Mouse (Mus musculus): ENCODE measurements around the gene Abcg1.

The Abcg1 gene

DNA sequence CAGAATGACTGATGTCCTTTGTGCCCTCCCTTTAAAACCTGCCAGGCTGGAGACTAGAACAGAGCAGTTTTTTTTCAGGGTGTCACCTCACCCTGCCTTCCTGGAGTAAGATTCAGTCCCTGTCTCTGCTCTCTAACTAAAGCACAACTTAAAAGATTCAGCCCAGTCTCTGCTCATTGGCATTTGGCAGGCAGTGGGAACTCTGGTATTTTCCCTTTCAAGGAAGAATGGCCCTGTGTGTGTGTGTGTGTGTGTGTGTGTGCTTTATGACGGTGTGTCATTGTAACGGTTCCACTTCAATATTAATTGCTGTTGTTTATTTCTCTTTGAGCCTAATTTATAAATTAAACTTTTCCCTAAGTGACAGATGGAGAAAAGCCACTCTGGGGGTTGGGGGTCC lies 14.7 kb upstream of the Abcg1 start:
- no peak for DNase-seq

DNA sequence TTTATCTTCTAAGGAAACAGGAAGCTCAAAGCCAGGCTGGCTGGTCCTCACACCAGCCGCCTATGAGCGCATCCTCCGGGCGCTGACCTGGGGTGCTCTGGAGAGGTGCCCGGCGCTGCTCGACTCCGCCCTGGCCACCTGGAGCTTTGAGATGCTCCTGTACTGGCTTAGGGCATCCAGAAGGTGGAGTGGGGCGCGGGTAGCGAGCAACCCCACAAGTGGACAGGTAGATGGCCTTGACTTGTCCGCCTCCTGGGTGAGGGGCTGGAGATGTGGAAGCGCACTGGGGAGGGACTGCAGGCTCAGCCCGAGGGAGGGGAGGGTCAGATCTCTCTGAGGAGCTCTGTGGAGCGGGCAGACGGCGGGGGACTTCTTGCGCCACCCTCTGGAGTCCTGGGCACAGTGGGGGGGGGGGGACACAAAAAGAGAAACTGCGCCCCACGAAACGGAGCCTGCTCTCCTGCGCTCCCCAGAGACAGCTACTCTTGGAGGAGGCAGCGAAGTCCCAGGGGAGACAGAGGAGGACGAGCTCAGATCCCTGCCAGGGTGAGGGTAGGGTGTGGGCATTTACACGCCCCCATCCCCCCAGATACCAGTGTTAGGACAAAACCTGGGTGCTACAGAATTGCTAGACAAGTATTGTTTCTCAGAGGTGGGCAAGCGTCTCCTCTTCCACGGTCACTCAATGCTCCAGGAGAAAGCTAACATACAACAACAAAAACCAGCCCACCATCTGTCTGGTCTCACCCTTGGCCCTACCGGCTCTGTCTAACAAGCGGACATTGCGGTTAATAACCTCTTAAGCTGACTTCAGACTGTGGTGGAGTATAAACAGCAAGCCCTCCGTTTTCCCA lies 643 bp downstream of the Abcg1 start:
- DNase-seq = no peak

DNA sequence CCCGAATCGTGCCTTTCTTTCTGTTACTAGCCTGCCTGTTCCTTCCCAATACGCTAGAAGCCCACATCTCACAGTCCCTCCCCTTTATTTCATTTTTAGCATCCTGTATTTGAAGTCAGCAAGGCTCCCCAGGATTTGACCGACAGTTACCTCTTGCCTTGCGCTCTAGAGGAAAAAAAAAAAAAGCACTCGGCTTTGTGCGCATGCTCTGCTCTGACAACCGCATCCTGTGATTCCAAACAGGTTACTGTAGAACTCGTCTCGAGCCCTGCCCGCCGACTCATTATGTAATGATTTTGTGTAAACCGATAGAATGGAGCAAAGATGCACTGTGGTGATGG lies 1.2 kb downstream of the Abcg1 start:
- peak; percentile 51 to 66 for DNase-seq

DNA sequence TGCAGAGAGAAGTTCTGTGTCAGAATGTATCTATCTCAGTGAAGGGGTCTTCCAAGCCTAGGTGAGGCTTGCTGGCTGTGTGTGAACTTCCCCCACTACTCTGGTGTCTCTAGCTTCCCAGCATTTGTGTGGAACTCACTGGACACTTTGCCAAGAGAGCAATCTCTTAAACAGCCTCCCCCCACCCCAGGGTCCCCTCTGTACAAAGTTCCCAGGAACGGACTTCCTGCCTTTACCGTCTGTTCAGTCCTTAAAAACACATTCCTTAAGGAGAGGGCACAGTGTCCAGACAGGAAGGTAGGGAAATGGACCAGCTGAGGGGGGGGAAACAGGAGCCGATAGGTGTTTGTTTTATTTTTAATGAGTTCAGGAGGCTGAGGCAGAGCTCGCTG lies 2.7 kb downstream of the Abcg1 start:
- no peak for DNase-seq

DNA sequence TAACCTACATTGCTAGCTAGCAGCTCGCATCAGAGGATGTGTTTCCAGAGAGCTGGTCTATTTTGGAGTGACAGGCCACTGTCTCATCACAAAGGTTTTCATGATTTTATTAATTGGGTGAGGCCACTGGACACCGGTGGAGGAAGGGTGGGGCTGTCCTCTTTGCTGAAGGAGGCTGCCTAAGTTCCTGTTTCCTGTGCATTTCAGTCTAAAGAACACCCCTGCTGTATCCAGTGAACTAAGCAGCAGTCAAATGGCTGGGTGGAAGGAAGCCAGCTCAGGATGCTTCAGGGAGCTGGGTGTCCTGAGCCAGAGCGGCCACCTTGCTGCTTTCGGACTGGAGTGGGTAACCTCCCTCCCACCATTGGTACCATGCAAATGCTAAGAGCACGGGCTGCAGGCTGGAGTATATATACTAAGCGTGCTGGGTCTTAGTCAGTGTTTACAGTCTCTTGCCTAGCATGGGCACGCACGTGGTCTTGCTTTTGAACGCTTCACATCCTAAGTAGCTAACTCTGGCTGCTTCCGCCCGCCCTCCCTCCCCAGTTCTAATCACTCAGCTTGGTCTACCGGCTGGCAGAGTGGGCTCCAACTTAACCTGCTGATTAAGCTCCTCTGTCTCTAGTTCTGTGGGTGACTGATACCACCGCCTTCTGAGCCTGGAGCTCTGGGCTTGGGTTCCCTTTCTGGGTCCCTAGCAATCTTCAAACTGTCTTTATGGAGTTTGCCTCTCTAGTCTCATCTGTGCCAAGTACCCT lies 3.3 kb downstream of the Abcg1 start:
- DNase-seq = peak in 1 of 2 experiments; percentile 61

- no peak for DNase-seq
Measured at GRCm38 (mm10) chr17:31061346-31062095, 4.0 kb downstream of the Abcg1 start.

DNA sequence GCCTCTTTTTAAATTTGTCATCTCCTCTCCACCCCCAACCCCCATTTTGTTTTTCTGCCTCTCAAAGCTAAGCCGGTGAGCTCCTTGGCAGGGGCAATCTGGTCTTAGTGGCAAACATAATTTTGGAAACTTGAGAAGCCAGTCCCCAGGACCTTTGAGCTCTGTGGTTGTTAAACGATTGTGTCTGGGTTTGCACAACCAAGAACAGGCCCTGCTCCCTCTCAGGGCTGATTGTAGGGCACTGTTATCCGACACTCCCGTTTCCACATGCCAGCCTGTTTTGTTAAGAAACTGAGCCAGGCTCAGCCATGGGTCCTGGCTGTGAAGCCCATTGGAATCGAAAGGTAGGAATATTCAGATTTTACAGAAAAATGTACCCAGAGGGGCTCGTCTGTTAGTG lies 8.6 kb downstream of the Abcg1 start:
- DNase-seq = no peak

GRCm38 (mm10) chr17:31067051-31067450 lies 9.6 kb downstream of the Abcg1 start:
- DNase-seq = no peak

DNA sequence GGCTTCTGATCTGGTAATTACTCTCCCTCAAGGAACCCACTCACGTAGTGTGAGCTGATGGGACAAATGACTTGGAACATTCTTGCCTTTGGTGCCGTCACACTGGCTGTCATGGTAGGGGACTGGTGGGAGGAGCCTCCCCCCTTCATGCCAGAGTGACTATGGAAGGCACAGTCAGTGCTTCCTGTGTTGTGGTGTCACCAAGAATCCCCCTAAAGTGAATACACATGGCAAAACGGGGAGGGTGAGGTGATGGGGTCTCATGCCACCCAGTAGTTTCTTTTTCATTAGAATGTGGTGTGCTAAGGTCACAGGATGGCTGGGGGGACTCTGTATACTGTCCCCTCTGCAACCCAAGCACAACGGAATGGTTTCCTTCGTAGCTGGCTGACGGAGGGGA lies 11.6 kb downstream of the Abcg1 start:
- DNase-seq = no peak

DNA sequence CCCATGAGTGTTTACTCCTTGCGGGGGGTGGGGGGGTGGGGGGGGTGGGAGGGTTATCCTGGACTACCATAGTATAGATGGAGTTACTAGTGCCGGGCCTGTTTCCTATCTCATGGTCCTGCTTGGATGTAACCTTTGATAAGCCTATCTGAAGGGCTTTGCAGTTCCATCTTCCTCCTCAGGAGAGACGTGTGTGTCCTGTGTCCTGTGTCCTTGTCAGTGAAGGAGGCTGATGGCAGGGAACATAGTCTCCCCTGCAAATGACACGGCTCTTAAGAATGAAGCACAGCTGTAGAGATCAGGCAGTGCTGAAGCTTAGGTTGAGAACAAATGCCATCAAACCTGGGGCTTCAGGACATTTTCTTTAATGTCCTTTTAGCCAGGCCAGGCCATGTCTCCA lies 12.4 kb downstream of the Abcg1 start:
- no peak for DNase-seq

GRCm38 (mm10) chr17:31070403-31071185 lies 13.1 kb downstream of the Abcg1 start:
- no peak for DNase-seq

GRCm38 (mm10) chr17:31071421-31072301 lies 14.2 kb downstream of the Abcg1 start:
- no peak for DNase-seq

- no peak for DNase-seq
Measured at GRCm38 (mm10) chr17:31072872-31073271, 15.4 kb downstream of the Abcg1 start.

DNA sequence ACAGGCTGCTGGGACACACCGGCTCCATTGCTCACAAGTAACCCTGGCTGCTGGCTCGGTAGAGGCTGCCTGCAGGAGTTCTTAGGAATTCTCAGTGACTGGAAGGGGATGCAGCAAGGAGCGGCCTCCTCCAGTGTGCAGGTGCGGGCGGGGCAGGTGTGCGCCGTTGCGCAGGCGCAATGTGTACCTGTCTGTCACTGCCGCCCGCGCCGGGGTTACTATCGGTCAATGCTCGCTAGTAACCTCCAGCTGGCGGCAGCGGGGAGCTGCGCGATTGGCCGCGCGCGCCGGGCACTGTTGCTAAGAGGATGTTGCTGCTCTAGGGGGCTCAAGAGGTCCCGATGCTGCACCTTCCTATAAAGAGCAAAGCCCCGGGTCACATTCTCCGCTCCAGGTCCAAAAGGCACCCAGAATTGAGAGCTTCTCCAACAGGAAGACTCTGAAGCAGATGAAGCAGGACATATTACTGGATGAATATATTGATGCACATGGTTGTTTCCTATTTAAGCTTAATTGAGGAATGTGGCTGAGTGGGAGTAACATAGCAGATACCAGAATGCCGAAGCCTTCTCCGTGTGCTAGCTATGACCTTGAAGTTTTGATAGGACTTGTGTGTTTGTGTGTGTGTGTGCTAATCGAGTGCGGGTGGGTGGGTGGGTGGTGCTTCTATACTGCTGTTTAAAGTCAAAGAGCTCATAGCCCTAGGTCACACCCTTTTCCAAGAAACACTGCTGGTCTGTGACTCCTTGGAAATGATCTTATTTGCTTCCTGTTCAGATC lies 16.0 kb downstream of the Abcg1 start:
- DNase-seq = peak; percentile 84 to 91

DNA sequence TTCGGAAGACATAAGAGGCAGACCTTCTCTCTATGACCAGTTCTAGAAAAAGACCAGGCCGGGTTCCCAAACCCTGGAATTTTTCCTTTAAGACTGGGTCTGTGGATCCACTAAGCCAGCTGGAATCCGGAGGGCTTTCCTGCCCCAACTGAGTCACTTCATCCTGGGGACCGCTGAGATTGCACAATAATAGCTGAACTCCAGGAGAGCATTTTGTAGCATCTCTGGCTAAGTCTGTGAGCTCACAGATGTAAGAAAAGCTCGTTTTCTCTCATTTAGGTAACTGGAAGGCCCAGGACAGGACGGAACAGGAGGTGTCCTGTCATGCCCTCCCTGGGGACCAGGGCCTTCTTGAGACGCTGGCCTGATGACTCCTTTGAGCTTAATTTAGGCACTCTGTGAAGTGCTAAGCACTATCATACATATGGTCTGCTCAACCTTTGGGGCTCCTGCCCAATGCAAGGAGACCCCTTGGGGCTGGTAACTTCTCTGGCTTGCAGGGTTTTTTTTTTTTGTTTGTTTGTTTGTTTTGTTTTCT lies 16.6 kb downstream of the Abcg1 start:
- DNase-seq = no peak

DNA sequence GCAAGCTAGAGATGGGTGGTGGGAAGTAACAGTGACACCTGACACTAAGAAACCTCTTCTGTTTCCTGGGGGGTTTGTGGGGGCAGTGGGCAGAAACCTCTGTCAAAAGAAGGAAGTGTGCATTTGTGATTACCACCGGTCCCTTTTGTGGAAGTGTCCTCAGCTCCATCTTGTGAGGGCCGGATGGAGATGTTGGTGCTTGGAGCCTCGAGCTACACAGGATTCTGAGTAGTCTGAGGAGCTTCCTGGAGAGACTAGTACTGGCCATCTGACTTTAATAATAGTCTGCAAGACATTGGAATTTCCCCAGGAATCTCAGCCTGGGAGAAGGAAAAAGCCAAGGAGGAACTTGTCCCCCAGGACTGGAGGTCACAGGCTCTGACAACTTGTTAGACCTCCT lies 17.2 kb downstream of the Abcg1 start:
- no peak for DNase-seq

- DNase-seq = no peak
Measured at GRCm38 (mm10) chr17:31075471-31075870, 18.0 kb downstream of the Abcg1 start.

GRCm38 (mm10) chr17:31077561-31077960 lies 20.1 kb downstream of the Abcg1 start:
- DNase-seq = no peak

GRCm38 (mm10) chr17:31078581-31078980 lies 21.1 kb downstream of the Abcg1 start:
- peak in 1 of 2 experiments; percentile 28 for DNase-seq

- peak in 1 of 2 experiments; percentile 57 for DNase-seq
Measured at GRCm38 (mm10) chr17:31079078-31079840, 21.8 kb downstream of the Abcg1 start.
